Mouse (Mus musculus) small intestine, adult 2 months (tissue): Measurements from ENCODE around the gene Ptdss2.

Experiments
- CTCF ChIP-seq: fragments of 200-500 bp; IDR thresholded peaks from 2 replicates; pipeline ENCODE4 v1.5.1; 2012; ENCODE audit warnings: low read depth, mild to moderate bottlenecking, control low read depth, inconsistent platforms, low read length, moderate library complexity, mixed read lengths; ENCODE audit not compliant: insufficient replicate concordance, insufficient read length; ENCODE audit errors: extremely low read depth
- POLR2A ChIP-seq: fragments of 200-500 bp; IDR thresholded peaks from 2 replicates; pipeline ENCODE4 v1.6.1; 2012; ENCODE audit warnings: low read depth, mild to moderate bottlenecking, control low read depth, inconsistent platforms, low read length, moderate library complexity

DNA sequence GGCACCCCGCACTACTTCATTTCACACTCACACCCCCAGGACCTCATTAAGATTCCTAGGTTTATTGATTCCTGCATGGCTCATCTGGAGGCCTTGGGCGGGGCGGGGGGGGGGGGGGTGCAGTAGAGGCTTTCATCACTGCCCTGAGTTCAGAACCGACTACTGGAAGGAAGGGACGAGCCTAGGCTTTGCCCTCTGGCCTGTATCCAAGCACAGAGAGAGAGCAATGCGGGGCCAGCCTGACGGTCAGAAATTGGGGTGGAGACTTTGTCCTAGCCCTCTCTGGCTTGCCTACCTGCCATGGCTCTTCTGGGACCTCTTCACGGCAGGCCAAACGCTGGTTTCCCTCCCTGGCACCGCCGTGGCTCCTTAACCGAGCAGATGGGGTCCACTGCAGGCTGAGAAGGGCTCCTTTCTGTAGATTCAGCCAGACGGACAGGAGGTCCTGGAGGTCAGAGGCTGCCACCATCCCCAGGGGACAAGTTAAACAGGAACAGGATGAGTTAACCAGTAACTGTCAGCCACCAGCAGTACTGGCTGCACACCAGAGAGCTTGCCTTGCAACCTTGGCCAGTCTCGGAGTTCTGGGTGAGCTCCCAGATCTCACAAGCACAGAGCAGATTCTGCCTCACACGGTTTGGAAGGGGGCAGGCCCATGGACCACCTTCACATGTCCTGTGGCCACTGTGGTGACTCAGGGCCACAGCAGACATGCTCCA lies 27.5 kb upstream of the Ptdss2 start:
- TF ChIP-seq CTCF = no peak
- no peak for TF ChIP-seq POLR2A
